Mouse (Mus musculus): ENCODE results near the gene Lenep.
"Not testable (repeated sequence)": the region's sequence is repeated elsewhere in the genome, so short reads cannot be mapped to it uniquely, and the experiment has no call there.

The Lenep gene

GRCm38 (mm10) chr3:89402693-89403092, at the start of gene Lenep:
TSS of gene Lenep (minus strand) at chr3:89402793.
- in situ Hi-C loops (cut with MboI): no loop called here

GRCm38 (mm10) chr3:89451916-89452315, 49.3 kb upstream of the Lenep start:
- in situ Hi-C loops (cut with MboI): no loop called here

GRCm38 (mm10) chr3:89449541-89449940, 46.9 kb upstream of the Lenep start:
- in situ Hi-C loops (cut with MboI): no loop called here

GRCm38 (mm10) chr3:89448720-89449537, 46.3 kb upstream of the Lenep start:
- in situ Hi-C loops (cut with MboI): no loop called here

- in situ Hi-C loops (cut with MboI): no loop called here
These were observed 38.1 kb upstream of the Lenep start for GRCm38 (mm10) chr3:89440691-89441090.

GRCm38 (mm10) chr3:89437269-89437668, 34.7 kb upstream of the Lenep start:
- in situ Hi-C loops (cut with MboI): no loop called here

GRCm38 (mm10) chr3:89436176-89437113, 33.9 kb upstream of the Lenep start, which contains the start of gene Pbxip1:
TSS of gene Pbxip1 (plus strand) at chr3:89436706.
- in situ Hi-C loops (cut with MboI): no loop called here

- in situ Hi-C loops (cut with MboI): no loop called here
These were observed 32.4 kb upstream of the Lenep start for GRCm38 (mm10) chr3:89435041-89435440.

- in situ Hi-C loops (cut with MboI): no loop called here
These were observed 31.9 kb upstream of the Lenep start for GRCm38 (mm10) chr3:89434532-89434931.

- in situ Hi-C loops (cut with MboI): no loop called here
These were observed 30.0 kb upstream of the Lenep start for GRCm38 (mm10) chr3:89432606-89433005.

- in situ Hi-C loops (cut with MboI): no loop called here
These were observed 27.9 kb upstream of the Lenep start, which contains the start of gene Pygo2 for GRCm38 (mm10) chr3:89430171-89431159. TSS of gene Pygo2 (plus strand) at chr3:89430214.

- in situ Hi-C loops (cut with MboI): not testable (repeated sequence)
These were observed 26.4 kb upstream of the Lenep start for GRCm38 (mm10) chr3:89429021-89429420.

- in situ Hi-C loops (cut with MboI): no loop called here
These were observed 23.3 kb upstream of the Lenep start for GRCm38 (mm10) chr3:89425876-89426275.

- in situ Hi-C loops (cut with MboI): no loop called here
These were observed 22.5 kb upstream of the Lenep start for GRCm38 (mm10) chr3:89425141-89425525.

GRCm38 (mm10) chr3:89424416-89425140, 22.0 kb upstream of the Lenep start:
- in situ Hi-C loops (cut with MboI): no loop called here

GRCm38 (mm10) chr3:89422556-89423205, 20.1 kb upstream of the Lenep start:
- in situ Hi-C loops (cut with MboI): no loop called here

GRCm38 (mm10) chr3:89421810-89422473, 19.3 kb upstream of the Lenep start:
- in situ Hi-C loops (cut with MboI): no loop called here

- in situ Hi-C loops (cut with MboI): no loop called here
These were observed 18.6 kb upstream of the Lenep start for GRCm38 (mm10) chr3:89421002-89421774.

- in situ Hi-C loops (cut with MboI): no loop called here
These were observed 17.8 kb upstream of the Lenep start for GRCm38 (mm10) chr3:89420421-89420820.

Measured in mature B cell (primary cell).